Mouse (Mus musculus) ES-E14 (cell line): ENCODE measurements around the gene Map3k5.

ENCODE experiments used
- CHD2 ChIP-seq: IDR thresholded peaks from 2 replicates; pipeline ENCODE4 v1.6.1; 2014; ENCODE audit warnings: mild to moderate bottlenecking, low read depth, low read length, inconsistent platforms
- HCFC1 ChIP-seq: IDR thresholded peaks from 2 replicates; pipeline ENCODE4 v1.6.1; 2012; ENCODE audit warnings: low read length, inconsistent platforms, borderline replicate concordance; ENCODE audit not compliant: insufficient read depth
- MAFK ChIP-seq: IDR thresholded peaks from 2 replicates; pipeline ENCODE4 v1.6.1; 2014; ENCODE audit warnings: mild to moderate bottlenecking, low read depth, low read length, inconsistent platforms; ENCODE audit not compliant: insufficient read depth
- ZC3H11A ChIP-seq: IDR thresholded peaks from 2 replicates; pipeline ENCODE4 v1.6.1; 2012; ENCODE audit warnings: low read depth, mild to moderate bottlenecking, inconsistent platforms, low read length, borderline replicate concordance
- ZNF384 ChIP-seq: IDR thresholded peaks from 2 replicates; pipeline ENCODE4 v1.6.1; 2012; ENCODE audit warnings: low read depth, low read length, inconsistent platforms

GRCm38 (mm10) chr10:20021256-20021655 lies 87.0 kb downstream of the Map3k5 start:
- TF ChIP-seq MAFK (no peak), HCFC1 (no peak), ZNF384 (no peak), ZC3H11A (no peak), CHD2 (no peak)
